Mouse (Mus musculus): ENCODE measurements around the gene Tlr8. TPM values are rescaled to one million over a fixed set of nuclear protein-coding genes. Genes with fewer than 3 reads are reported as not detected.

The Tlr8 gene
- polyA plus RNA-seq, 1 experiment from 2014 or later = not detected

GRCm38 (mm10) chrX:167208978-167209754, 55.0 kb downstream of the Tlr8 start, which contains the start of gene Tmsb4x:
Gene Tmsb4x (minus strand): TSS chrX:167209315.
- H3K4me3 ChIP-seq (ENCODE audit: low read depth, low read length) = peak within 1 kb of the TSS; percentile 57
- WGBS = 26% methylated on average over 37 of the region's 39 CpGs
- peak within 1 kb of the TSS; percentile 53 for H3K4me2 ChIP-seq (ENCODE audit: low read depth, low read length)
- ATAC-seq (ENCODE audit: low read depth) = peak; percentile 93
- no peaks in the 10 kb centered on the region for H3K9me3 ChIP-seq (ENCODE audit: control insufficient read depth, low read length)
- no peaks in the 10 kb centered on the region for H3K4me1 ChIP-seq (ENCODE audit: control insufficient read depth, insufficient read depth, low read length)
- H3K9ac ChIP-seq (replicated peaks; ENCODE audit: low read depth, low read length) = peak within 1 kb of the TSS; percentile 88
- H3K36me3 ChIP-seq (ENCODE audit: control insufficient read depth, insufficient read depth, low read length) = peaks cover 7% of the 10 kb centered on the region; the same call in 1 of the 2 replicates
- H3K27me3 ChIP-seq (ENCODE audit: control insufficient read depth, insufficient read depth, low read length) = peaks cover 5% of the 10 kb centered on the region; the same call in 1 of the 2 replicates
- H3K27ac ChIP-seq (ENCODE audit: low read depth, low read length) = peak within 1 kb of the TSS; percentile 93

- Histone ChIP-seq H3K4me1 (ENCODE audit: control insufficient read depth, insufficient read depth, low read length) (no peaks in the 10 kb centered on the region), H3K27ac (ENCODE audit: low read depth, low read length) (peak overlapping the region; percentile 93), H3K27me3 (ENCODE audit: control insufficient read depth, insufficient read depth, low read length) (peaks cover 5% of the 10 kb centered on the region; the same call in 1 of the 2 replicates), H3K4me3 (ENCODE audit: low read depth, low read length) (peak overlapping the region; percentile 57), H3K9ac (replicated peaks; ENCODE audit: low read depth, low read length) (peak overlapping the region; percentile 88), H3K4me2 (ENCODE audit: low read depth, low read length) (no peak overlapping the region), H3K36me3 (ENCODE audit: control insufficient read depth, insufficient read depth, low read length) (peaks cover 7% of the 10 kb centered on the region; the same call in 1 of the 2 replicates), H3K9me3 (ENCODE audit: control insufficient read depth, low read length) (no peaks in the 10 kb centered on the region)
- 12% methylated on average over 16 of the region's 16 CpGs for WGBS
- ATAC-seq (ENCODE audit: low read depth) = 0 out of 2 replicates have a peak, but pooled peaks have one; percentile 13
These were observed 55.7 kb downstream of the Tlr8 start for GRCm38 (mm10) chrX:167208506-167208820.

GRCm38 (mm10) chrX:167207741-167208505, 56.2 kb downstream of the Tlr8 start:
- peak overlapping the region; percentile 93 for H3K27ac ChIP-seq (ENCODE audit: low read depth, low read length)
- H3K9ac ChIP-seq (replicated peaks; ENCODE audit: low read depth, low read length) = peak overlapping the region; percentile 88
- H3K36me3 ChIP-seq (ENCODE audit: control insufficient read depth, insufficient read depth, low read length) = peaks cover 7% of the 10 kb centered on the region; the same call in 1 of the 2 replicates
- no peaks in the 10 kb centered on the region for H3K4me1 ChIP-seq (ENCODE audit: control insufficient read depth, insufficient read depth, low read length)
- 0 out of 2 replicates have a peak, but pooled peaks have one; percentile 38 for ATAC-seq (ENCODE audit: low read depth)
- no peaks in the 10 kb centered on the region for H3K9me3 ChIP-seq (ENCODE audit: control insufficient read depth, low read length)
- H3K4me2 ChIP-seq (ENCODE audit: low read depth, low read length) = peak overlapping the region; percentile 63
- peak overlapping the region; percentile 57 for H3K4me3 ChIP-seq (ENCODE audit: low read depth, low read length)
- WGBS = 22% methylated on average over 21 of the region's 25 CpGs
- peaks cover 5% of the 10 kb centered on the region; the same call in 1 of the 2 replicates for H3K27me3 ChIP-seq (ENCODE audit: control insufficient read depth, insufficient read depth, low read length)

- H3K4me2 ChIP-seq (ENCODE audit: low read depth, low read length) = peak overlapping the region; percentile 63; the same call in 1 of the 2 replicates
- peaks cover 5% of the 10 kb centered on the region; the same call in 1 of the 2 replicates for H3K27me3 ChIP-seq (ENCODE audit: control insufficient read depth, insufficient read depth, low read length)
- no peak overlapping the region; the same call in 1 of the 2 replicates for H3K4me3 ChIP-seq (ENCODE audit: low read depth, low read length)
- H3K4me1 ChIP-seq (ENCODE audit: control insufficient read depth, insufficient read depth, low read length) = no peaks in the 10 kb centered on the region
- H3K9me3 ChIP-seq (ENCODE audit: control insufficient read depth, low read length) = no peaks in the 10 kb centered on the region
- H3K36me3 ChIP-seq (ENCODE audit: control insufficient read depth, insufficient read depth, low read length) = peaks cover 7% of the 10 kb centered on the region; the same call in 1 of the 2 replicates
- no peak overlapping the region for H3K27ac ChIP-seq (ENCODE audit: low read depth, low read length)
- 53% methylated on average over 8 of the region's 8 CpGs for WGBS
- H3K9ac ChIP-seq (replicated peaks; ENCODE audit: low read depth, low read length) = no peak overlapping the region
- ATAC-seq (ENCODE audit: low read depth) = no peak
These were observed 58.2 kb downstream of the Tlr8 start for GRCm38 (mm10) chrX:167205813-167206520.

- no peak for ATAC-seq (ENCODE audit: low read depth)
- no peak overlapping the region for H3K4me2 ChIP-seq (ENCODE audit: low read depth, low read length)
- H3K4me1 ChIP-seq (ENCODE audit: control insufficient read depth, insufficient read depth, low read length) = no peaks in the 10 kb centered on the region
- no peaks in the 10 kb centered on the region for H3K27me3 ChIP-seq (ENCODE audit: control insufficient read depth, insufficient read depth, low read length)
- 86% methylated on average over 2 of the region's 2 CpGs for WGBS
- no peak overlapping the region for H3K4me3 ChIP-seq (ENCODE audit: low read depth, low read length)
- H3K9me3 ChIP-seq (ENCODE audit: control insufficient read depth, low read length) = no peaks in the 10 kb centered on the region
- H3K9ac ChIP-seq (replicated peaks; ENCODE audit: low read depth, low read length) = no peak overlapping the region
- H3K27ac ChIP-seq (ENCODE audit: low read depth, low read length) = no peak overlapping the region
- no peaks in the 10 kb centered on the region for H3K36me3 ChIP-seq (ENCODE audit: control insufficient read depth, insufficient read depth, low read length)
These were observed 62.8 kb downstream of the Tlr8 start for GRCm38 (mm10) chrX:167201365-167201764.

- Histone ChIP-seq H3K4me2 (ENCODE audit: low read depth, low read length) (no peak overlapping the region), H3K4me1 (ENCODE audit: control insufficient read depth, insufficient read depth, low read length) (no peaks in the 10 kb centered on the region), H3K36me3 (ENCODE audit: control insufficient read depth, insufficient read depth, low read length) (no peaks in the 10 kb centered on the region), H3K4me3 (ENCODE audit: low read depth, low read length) (no peak overlapping the region), H3K9me3 (ENCODE audit: control insufficient read depth, low read length) (no peaks in the 10 kb centered on the region), H3K9ac (replicated peaks; ENCODE audit: low read depth, low read length) (no peak overlapping the region), H3K27me3 (ENCODE audit: control insufficient read depth, insufficient read depth, low read length) (no peaks in the 10 kb centered on the region), H3K27ac (ENCODE audit: low read depth, low read length) (no peak overlapping the region)
- 77% methylated on average over 2 of the region's 2 CpGs for WGBS
- ATAC-seq (ENCODE audit: low read depth) = no peak
These were observed 68.9 kb downstream of the Tlr8 start for GRCm38 (mm10) chrX:167195228-167195649.

Other genes with a start within 250 kb of the Tlr8 start
- gene Tmsb4x, start 55.0 kb downstream of the Tlr8 start, polyA plus RNA-seq (2014; fragmentation: Nextera tagmentation; extraction: Ambion mirVana) = 4,521 and 4,960 TPM in 2 replicates
- gene Tlr7, start 66.2 kb upstream of the Tlr8 start, polyA plus RNA-seq (2014; fragmentation: Nextera tagmentation; extraction: Ambion mirVana) = 0.21 and 0.49 TPM in 2 replicates
- 7.1 and 9.3 TPM in 2 replicates for gene Prps2, start 118.4 kb upstream of the Tlr8 start, polyA plus RNA-seq (2014; fragmentation: Nextera tagmentation; extraction: Ambion mirVana)